Mouse (Mus musculus) layer of hippocampus, adult 11-12 months (tissue): ENCODE measurements around the gene Gm6169.
"Not testable (repeated sequence)": the region's sequence is repeated elsewhere in the genome, so short reads cannot be mapped to it uniquely, and the experiment has no call there.

ENCODE experiments used
- DNase-seq: peaks from one replicate; pipeline ENCODE4 v3.0.0; 2022; ENCODE audit warnings: low spot score

Gene Gm6169

DNA sequence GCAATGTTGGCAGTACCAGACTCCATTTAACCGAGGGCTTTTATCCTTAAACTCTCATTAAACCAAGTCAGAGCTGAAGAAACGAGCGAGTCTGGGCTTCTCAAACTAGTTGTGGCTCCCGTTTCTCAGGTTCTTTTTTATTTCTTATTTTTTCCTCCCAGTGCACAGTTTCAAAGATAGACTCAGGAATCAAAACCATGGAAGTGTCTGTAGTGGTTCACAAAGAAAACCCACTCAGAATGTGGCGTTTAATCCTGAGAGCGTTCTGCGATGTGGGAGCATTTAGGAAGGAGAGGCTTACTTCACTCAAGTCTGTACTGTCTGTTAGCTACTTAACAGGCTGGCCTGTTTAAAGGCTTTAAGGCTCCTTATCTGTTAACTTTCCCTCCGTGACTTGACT lies 30.9 kb downstream of the Gm6169 start:
- DNase-seq: no peak

DNA sequence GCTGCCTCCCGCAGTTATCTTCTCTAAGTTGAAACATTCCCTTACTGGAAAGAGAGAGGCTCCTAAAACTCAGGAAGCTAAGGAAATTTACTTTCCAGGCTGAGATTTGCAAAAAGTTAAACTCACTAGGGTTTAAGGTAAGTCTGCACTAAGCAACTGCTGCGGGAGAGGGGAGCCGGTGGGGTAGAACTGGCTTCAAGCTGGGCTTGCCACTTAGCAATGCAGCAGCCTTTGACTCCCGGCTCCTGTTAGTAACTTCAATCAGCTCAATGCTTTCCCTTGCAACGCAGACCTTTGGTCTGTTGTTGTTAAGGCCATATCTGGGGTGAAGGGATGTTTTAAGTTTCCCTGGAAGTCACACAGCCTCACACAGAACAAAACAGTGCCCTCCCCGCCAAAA lies 31.3 kb downstream of the Gm6169 start:
- no peak for DNase-seq

GRCm38 (mm10) chr13:97066649-97067550 lies 32.1 kb downstream of the Gm6169 start, which contains the start of gene Fam169a:
Gene Fam169a, plus strand, starts transcription at chr13:97067286.
- no peak for DNase-seq

GRCm38 (mm10) chr13:97064844-97065621 lies 34.0 kb downstream of the Gm6169 start:
- DNase-seq: not testable (repeated sequence)

DNA sequence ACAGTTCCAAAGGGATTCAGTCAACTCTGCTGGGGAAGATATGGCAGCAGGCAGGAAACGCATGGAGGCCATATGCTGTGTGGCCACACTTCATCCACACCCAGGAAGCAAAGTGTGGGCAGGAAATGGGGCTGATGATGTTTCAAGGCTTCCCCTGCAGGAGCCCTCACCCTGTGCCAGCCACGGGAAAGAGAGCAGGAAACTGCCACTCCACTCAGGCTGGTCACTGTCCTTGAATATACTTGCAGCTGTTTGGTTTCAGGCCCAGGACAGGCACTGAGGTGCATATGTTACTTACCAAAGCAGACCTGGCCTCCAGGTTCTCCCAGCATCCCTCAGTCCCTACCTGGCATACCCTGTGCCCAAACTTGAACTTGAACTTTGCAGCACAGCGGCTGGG lies 34.6 kb downstream of the Gm6169 start:
- no peak for DNase-seq

DNA sequence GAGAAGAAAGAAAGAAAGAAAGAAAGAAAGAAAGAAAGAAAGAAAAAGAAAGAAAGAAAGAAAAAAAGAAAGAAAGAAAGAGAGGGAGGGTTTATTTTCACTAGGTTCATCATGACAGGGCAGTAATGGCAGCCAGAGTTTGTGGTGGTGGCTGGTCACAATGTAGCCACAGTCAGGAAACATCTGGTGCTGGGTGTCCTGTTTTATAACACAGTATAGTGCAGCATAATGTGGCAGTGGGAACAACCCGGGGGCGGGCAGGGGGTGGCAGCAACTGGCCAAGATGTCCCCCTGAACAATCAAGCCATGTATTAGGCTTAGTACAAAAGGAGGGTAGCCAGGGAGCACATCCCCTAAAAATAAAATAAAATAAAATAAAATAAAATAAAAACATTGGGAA lies 35.6 kb downstream of the Gm6169 start:
- DNase-seq: no peak

DNA sequence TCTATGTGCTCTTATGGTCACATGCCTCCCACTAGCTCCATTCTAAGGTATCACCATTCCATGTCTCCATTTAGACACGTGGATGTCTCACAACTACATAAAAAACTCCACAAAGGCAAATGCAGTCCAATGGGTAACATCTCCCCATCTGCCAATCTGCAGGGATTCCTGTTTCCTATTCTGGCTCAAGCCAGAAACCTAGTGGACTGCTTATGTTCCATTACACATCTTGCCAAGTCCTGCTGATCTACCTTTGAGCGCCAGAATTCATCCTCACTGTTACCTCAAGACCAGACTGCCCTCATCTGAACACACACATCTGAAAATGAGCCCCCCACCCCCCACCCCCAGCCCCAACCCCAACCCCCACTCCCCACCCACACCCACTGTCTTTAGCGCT lies 36.9 kb downstream of the Gm6169 start:
- no peak for DNase-seq

DNA sequence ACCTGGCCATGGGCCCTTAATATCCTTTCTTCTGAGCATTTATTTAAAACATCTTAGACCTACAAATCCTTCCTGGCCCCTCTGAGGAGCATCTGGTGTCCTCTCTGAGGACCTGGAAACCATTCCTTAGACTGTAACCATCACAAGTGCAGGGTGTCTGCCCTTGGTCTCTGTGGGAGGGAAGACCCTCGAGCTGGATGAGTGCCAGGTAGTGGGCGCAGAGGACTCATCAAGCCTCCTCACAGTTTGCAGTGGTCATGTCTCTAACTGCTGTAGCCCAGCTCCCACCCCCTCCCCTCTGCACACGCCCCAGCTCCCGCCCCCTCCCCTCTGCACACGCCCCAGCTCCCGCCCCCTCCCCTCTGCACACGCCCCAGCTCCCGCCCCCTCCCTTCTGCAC lies 38.7 kb downstream of the Gm6169 start:
- no peak for DNase-seq

DNA sequence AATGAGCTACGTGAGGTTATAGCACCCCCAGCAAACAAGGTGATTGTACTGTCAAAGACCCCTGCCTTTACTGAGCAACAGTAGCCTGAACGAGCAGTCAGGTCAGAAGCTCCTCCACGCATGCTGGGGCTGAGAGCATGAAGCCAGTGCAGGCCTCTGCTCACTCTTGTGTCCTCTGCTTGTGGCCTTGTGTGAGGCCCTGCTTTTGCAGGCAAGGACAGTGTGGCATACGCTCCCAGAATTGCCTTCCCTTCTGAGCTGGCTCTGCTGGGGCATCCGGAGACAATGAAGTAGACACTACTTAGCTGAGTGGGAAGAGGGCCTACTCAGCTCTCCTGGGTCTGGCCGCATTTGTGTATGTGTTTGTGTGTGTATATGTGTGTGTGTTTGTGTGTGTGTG lies 39.3 kb downstream of the Gm6169 start:
- no peak for DNase-seq

DNA sequence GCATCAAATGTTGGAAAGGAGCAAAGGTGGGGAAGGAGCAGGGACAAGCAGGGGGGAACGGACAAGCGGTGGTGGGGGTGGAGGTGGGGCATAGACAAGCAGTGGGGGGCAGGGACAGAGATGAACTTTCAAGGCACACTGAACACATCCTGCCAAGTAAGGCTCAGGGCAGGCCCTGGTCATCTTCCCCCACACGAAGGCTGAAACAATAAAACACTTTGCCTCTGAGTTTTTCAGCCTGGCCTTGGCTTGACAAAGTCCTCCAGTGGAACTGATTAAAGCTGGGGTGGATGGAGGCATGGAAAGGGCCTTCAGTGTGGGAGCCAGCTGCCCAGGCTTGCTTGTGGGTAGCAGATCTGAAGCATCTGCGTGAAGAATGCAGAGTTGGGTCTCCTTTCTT lies 41.2 kb downstream of the Gm6169 start:
- DNase-seq: no peak

- no peak for DNase-seq
Observed at GRCm38 (mm10) chr13:97053844-97054243, 45.2 kb downstream of the Gm6169 start.

- peak; percentile 77 for DNase-seq
Observed at GRCm38 (mm10) chr13:97052667-97053066, 46.4 kb downstream of the Gm6169 start.

- DNase-seq: peak; percentile 35
Observed at GRCm38 (mm10) chr13:97051158-97051557, 47.9 kb downstream of the Gm6169 start.
